Mouse (Mus musculus): Measurements from ENCODE around the gene Gm21671. TPM values are rescaled to one million over a fixed set of nuclear protein-coding genes. Genes with fewer than 3 reads are reported as not detected.
"Not testable (repeated sequence)": the region's sequence is repeated elsewhere in the genome, so short reads cannot be mapped to it uniquely, and the experiment has no call there.

Gene Gm21671
- polyA plus RNA-seq (2012; rRNA removed), result not detected in 2 replicates

DNA sequence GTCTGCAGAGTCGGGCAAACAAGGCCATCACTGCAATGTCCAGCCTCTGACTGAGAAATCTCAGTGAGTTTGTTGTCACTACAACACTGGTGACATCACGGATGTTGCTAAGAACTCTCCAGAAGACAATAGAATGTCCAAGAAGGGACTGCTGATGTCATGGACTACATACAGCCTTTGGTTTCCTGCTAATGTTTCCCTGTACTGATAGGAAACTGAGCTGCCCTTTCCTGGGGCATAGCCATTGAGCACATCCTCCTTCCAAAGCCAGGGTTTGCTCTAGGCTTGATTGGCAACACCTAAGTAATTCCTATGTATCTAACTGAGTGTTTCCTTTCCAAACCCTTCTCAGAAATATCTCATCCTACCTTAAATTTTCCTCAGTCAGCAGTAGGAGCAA lies at the start of gene Gm21671:
Gene Gm21671 (minus strand): TSS at position 101 of the 400 bp plus-strand sequence.
- not testable (repeated sequence) for H3K36me3 ChIP-seq (ENCODE audit: control insufficient read depth, insufficient read depth, low read length); H3K4me1 ChIP-seq (ENCODE audit: control insufficient read depth, insufficient read depth, low read length); DNase-seq; H3K4me3 ChIP-seq (ENCODE audit: insufficient read depth, low read depth, low read length); H3K27me3 ChIP-seq (replicated peaks; ENCODE audit: control insufficient read depth, insufficient read depth, low read length); H3K27ac ChIP-seq (ENCODE audit: insufficient read depth, low read depth, low read length)
- WGBS, result 71% methylated on average over 2 of the region's 2 CpGs

DNA sequence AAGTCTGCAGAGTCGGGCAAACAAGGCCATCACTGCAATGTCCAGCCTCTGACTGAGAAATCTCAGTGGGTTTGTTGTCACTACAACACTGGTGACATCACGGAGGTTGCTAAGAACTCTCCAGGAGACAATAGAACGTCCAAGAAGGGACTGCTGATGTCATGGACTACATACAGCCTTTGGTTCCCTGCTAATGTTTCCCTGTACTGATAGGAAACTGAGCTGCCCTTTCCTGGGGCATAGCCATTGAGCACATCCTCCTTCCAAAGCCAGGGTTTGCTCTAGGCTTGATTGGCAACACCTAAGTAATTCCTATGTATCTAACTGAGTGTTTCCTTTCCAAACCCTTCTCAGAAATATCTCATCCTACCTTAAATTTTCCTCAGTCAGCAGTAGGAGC lies 34.3 kb upstream of the Gm21671 start, which contains the start of gene Gm21698:
Gene Gm21698 (minus strand): TSS at position 101 of the 400 bp plus-strand sequence.
- H3K27me3 ChIP-seq (replicated peaks; ENCODE audit: control insufficient read depth, insufficient read depth, low read length); H3K27ac ChIP-seq (ENCODE audit: insufficient read depth, low read depth, low read length); H3K36me3 ChIP-seq (ENCODE audit: control insufficient read depth, insufficient read depth, low read length); H3K4me3 ChIP-seq (ENCODE audit: insufficient read depth, low read depth, low read length); H3K4me1 ChIP-seq (ENCODE audit: control insufficient read depth, insufficient read depth, low read length); DNase-seq: not testable (repeated sequence)
- no CpG with 5 or more reads among the region's 3 CpGs for WGBS

DNA sequence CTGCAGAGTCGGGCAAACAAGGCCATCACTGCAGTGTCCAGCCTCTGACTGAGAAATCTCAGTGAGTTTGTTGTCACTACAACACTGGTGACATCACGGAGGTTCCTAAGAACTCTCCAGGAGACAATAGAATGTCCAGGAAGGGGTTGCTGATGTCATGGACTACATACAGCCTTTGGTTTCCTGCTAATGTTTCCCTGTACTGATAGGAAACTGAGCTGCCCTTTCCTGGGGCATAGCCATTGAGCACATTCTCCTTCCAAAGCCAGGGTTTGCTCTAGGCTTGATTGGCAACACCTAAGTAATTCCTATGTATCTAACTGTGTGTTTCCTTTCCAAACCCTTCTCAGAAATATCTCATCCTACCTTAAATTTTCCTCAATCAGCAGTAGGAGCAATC lies 18.3 kb upstream of the Gm21671 start, which contains the start of gene Gm21680:
Gene Gm21680 (minus strand): TSS at position 101 of the 400 bp plus-strand sequence.
- H3K4me1 ChIP-seq (ENCODE audit: control insufficient read depth, insufficient read depth, low read length); DNase-seq; H3K4me3 ChIP-seq (ENCODE audit: insufficient read depth, low read depth, low read length); H3K27ac ChIP-seq (ENCODE audit: insufficient read depth, low read depth, low read length); H3K27me3 ChIP-seq (replicated peaks; ENCODE audit: control insufficient read depth, insufficient read depth, low read length); H3K36me3 ChIP-seq (ENCODE audit: control insufficient read depth, insufficient read depth, low read length): not testable (repeated sequence)
- no CpG with 5 or more reads among the region's 2 CpGs for WGBS

DNA sequence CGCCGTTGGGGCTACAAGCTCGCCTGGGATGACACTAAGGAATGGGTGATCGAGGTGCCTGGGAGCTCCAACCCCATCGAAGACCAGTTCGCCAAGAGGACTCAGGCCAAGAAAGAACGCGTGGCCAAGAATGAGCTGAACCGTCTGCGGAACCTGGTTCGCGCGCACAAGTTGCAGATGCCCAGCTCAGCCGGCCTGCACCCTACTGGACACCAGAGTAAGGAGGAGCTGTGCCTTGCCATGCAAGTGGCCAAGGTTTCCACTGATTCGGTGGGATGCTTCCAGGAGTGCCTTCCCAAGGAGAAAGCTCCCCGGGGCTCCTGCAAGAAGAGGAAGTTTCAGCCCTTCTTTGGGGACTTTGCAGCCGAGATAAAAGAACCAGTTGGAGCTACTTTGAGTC lies 2.8 kb upstream of the Gm21671 start:
- H3K27me3 ChIP-seq (replicated peaks; ENCODE audit: control insufficient read depth, insufficient read depth, low read length); H3K4me1 ChIP-seq (ENCODE audit: control insufficient read depth, insufficient read depth, low read length); H3K36me3 ChIP-seq (ENCODE audit: control insufficient read depth, insufficient read depth, low read length); H3K27ac ChIP-seq (ENCODE audit: insufficient read depth, low read depth, low read length); H3K4me3 ChIP-seq (ENCODE audit: insufficient read depth, low read depth, low read length); DNase-seq: not testable (repeated sequence)
- WGBS, result 58% methylated on average over 17 of the region's 17 CpGs

DNA sequence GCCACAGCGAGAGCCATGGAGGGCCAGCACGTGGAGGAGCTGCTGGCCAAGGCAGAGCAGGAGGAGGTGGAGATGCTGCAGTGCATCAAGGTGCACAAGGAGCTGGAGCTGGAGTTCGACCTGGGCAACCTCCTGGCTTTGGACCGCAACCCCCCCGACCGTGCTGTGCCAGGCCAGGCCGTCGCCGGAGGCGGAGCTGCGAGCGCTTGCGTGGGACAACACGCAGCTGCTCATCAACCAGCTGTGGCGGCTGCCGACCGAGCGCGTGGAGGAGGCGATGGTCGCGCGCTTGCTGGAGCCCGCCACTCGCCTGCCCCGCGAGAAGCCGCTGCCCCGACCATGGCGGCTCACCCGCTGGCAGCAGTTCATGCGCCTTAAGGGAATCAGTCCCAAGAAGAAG lies 2.4 kb upstream of the Gm21671 start:
- 36% methylated on average over 32 of the region's 32 CpGs for WGBS

DNA sequence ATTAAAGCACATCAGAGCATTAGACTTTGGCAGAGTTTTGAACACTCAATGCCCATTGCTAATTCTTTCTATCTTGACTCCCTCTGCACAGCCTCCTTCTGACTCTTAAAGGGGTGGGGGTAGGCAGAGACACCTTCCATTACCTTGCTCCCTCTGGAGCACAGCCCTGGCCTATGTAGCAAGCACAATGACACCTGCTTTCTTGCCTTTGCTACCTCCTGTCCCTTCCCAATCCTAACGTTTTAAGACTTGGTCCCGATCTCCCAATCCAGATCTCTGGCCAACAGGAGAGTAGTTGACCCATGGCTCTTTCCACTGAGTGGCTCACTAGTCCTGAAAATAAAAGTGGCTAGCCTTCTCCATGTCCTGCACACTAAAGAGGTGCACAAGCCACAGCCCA lies 8.8 kb downstream of the Gm21671 start:
- H3K27ac ChIP-seq (ENCODE audit: insufficient read depth, low read depth, low read length); H3K36me3 ChIP-seq (ENCODE audit: control insufficient read depth, insufficient read depth, low read length); H3K27me3 ChIP-seq (replicated peaks; ENCODE audit: control insufficient read depth, insufficient read depth, low read length); DNase-seq; H3K4me1 ChIP-seq (ENCODE audit: control insufficient read depth, insufficient read depth, low read length); H3K4me3 ChIP-seq (ENCODE audit: insufficient read depth, low read depth, low read length): not testable (repeated sequence)
- WGBS, result 84% methylated on average over 2 of the region's 2 CpGs

More for the DNA sequence above, 2.4 kb upstream of the Gm21671 start:
- not testable (repeated sequence) for H3K4me3 ChIP-seq (ENCODE audit: insufficient read depth, low read depth, low read length); H3K27ac ChIP-seq (ENCODE audit: insufficient read depth, low read depth, low read length); DNase-seq; H3K36me3 ChIP-seq (ENCODE audit: control insufficient read depth, insufficient read depth, low read length); H3K4me1 ChIP-seq (ENCODE audit: control insufficient read depth, insufficient read depth, low read length); H3K27me3 ChIP-seq (replicated peaks; ENCODE audit: control insufficient read depth, insufficient read depth, low read length)

DNA sequence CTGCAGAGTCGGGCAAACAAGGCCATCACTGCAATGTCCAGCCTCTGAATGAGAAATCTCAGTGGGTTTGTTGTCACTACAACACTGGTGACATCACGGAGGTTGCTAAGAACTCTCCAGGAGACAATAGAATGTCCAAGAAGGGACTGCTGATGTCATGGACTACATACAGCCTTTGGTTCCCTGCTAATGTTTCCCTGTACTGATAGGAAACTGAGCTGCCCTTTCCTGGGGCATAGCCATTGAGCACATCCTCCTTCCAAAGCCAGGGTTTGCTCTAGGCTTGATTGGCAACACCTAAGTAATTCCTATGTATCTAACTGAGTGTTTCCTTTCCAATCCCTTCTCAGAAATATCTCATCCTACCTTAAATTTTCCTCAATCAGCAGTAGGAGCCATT lies 11.9 kb downstream of the Gm21671 start, which contains the start of gene Gm21663:
Gene Gm21663 (minus strand): TSS at position 101 of the 400 bp plus-strand sequence.
- WGBS, result 47% methylated on average over 2 of the region's 2 CpGs
- DNase-seq; H3K4me1 ChIP-seq (ENCODE audit: control insufficient read depth, insufficient read depth, low read length); H3K36me3 ChIP-seq (ENCODE audit: control insufficient read depth, insufficient read depth, low read length); H3K4me3 ChIP-seq (ENCODE audit: insufficient read depth, low read depth, low read length); H3K27me3 ChIP-seq (replicated peaks; ENCODE audit: control insufficient read depth, insufficient read depth, low read length); H3K27ac ChIP-seq (ENCODE audit: insufficient read depth, low read depth, low read length): not testable (repeated sequence)

Other genes with a start within 250 kb of the Gm21671 start
- gene Xrcc2, start 248.6 kb downstream of the Gm21671 start, polyA plus RNA-seq (2012; rRNA removed), result 2.8 and 3.5 TPM in 2 replicates
- 0.16 and 0.34 TPM in 2 replicates for gene Actr3b, start 194.4 kb downstream of the Gm21671 start, polyA plus RNA-seq (2012; rRNA removed)
- not detected in 2 replicates for gene Gm21663, start 12.0 kb downstream of the Gm21671 start, polyA plus RNA-seq (2012; rRNA removed)
- not detected in 2 replicates for gene Gm21680, start 18.2 kb upstream of the Gm21671 start, polyA plus RNA-seq (2012; rRNA removed)
- not detected in 2 replicates for gene Gm21698, start 34.2 kb upstream of the Gm21671 start, polyA plus RNA-seq (2012; rRNA removed)
- gene Gm1979, start 50.4 kb upstream of the Gm21671 start, polyA plus RNA-seq (2012; rRNA removed), result not detected in 2 replicates
- not detected in 2 replicates for gene Gm5862, start 68.5 kb upstream of the Gm21671 start, polyA plus RNA-seq (2012; rRNA removed)
- not detected in 2 replicates for gene Speer4a, start 85.1 kb upstream of the Gm21671 start, polyA plus RNA-seq (2012; rRNA removed)
- gene Gm7347, start 104.2 kb upstream of the Gm21671 start, polyA plus RNA-seq (2012; rRNA removed), result not detected in 2 replicates
- gene Gm10471, start 134.9 kb upstream of the Gm21671 start, polyA plus RNA-seq (2012; rRNA removed), result not detected in 2 replicates
- not detected in 2 replicates for gene 5031410I06Rik, start 150.9 kb upstream of the Gm21671 start, polyA plus RNA-seq (2012; rRNA removed)
- gene Gm10220, start 167.0 kb upstream of the Gm21671 start, polyA plus RNA-seq (2012; rRNA removed), result not detected in 2 replicates

All from kidney, adult 2 months (tissue).